Mouse (Mus musculus) common myeloid progenitor, adult 5-6 weeks (primary cell): ENCODE results near the gene Adi1. TPM values are rescaled to one million over a fixed set of nuclear protein-coding genes. Genes with fewer than 3 reads are reported as not detected.

Experiments
- total RNA-seq: library from RNA; stranded (forward); fragments of 200-1000, 187-1606 nt; gene quantifications from 2 replicates; pipeline ENCODE4 v1.2.3, GENCODE M21; 2017

Adi1 gene
- total RNA-seq, 1 experiment from 2014 or later = 49.0 TPM

Other genes starting within 250 kb of the Adi1 start
- gene Dcdc2c, start 122.8 kb upstream of the Adi1 start, total RNA-seq = not detected in 2 replicates
- gene Allc, start 92.7 kb upstream of the Adi1 start, total RNA-seq = not detected in 2 replicates
- gene Colec11, start 51.9 kb upstream of the Adi1 start, total RNA-seq = not detected in 2 replicates
- gene Rps7, start 39.3 kb upstream of the Adi1 start, total RNA-seq = 5,654 and 5,856 TPM in 2 replicates
- 20.8 and 21.5 TPM in 2 replicates for gene Rnaseh1, start 25.6 kb upstream of the Adi1 start, total RNA-seq
- 57.3 and 57.8 TPM in 2 replicates for gene Trappc12, start 75.2 kb downstream of the Adi1 start, total RNA-seq
- gene Eipr1, start 76.6 kb downstream of the Adi1 start, total RNA-seq = 21.7 and 27.4 TPM in 2 replicates